Mouse (Mus musculus) megakaryocyte-erythroid progenitor cell, adult 5-6 weeks (primary cell): ENCODE data around the gene Rrp36. TPM values are rescaled to one million over a fixed set of nuclear protein-coding genes. Genes with fewer than 3 reads are reported as not detected.

Source experiments
- ATAC-seq: replicated peaks from 2 replicates; pipeline ENCODE4 v1.8.0; 2016; ENCODE audit warnings: mild to moderate bottlenecking, inconsistent platforms; ENCODE audit not compliant: severe bottlenecking, poor library complexity, low FRiP score, low TSS enrichment
- total RNA-seq, 2 experiments: library from RNA; stranded (forward) in 1 of 2; stranded (reverse) in 1 of 2; fragments of 200-1000, 215-1000 nt in 1 of 2; fragments of >200 nt in 1 of 2; fragmentation: Nextera tagmentation in 1 of 2; gene quantifications; 2 replicates each; pipeline ENCODE4 v1.2.3; 2014 to 2017

Gene Rrp36
- total RNA-seq, 2 experiments from 2014 or later, result 23.4 to 60.4 TPM

- ATAC-seq, result no peak
Observed at GRCm38 (mm10) chr17:46691390-46691789, 17.2 kb upstream of the Rrp36 start.

- ATAC-seq, result peak; percentile 92
Observed at GRCm38 (mm10) chr17:46690665-46691064, 16.5 kb upstream of the Rrp36 start.

GRCm38 (mm10) chr17:46685913-46686312, 11.8 kb upstream of the Rrp36 start:
- no peak for ATAC-seq

- no peak for ATAC-seq
Observed at GRCm38 (mm10) chr17:46682654-46683389, 8.7 kb upstream of the Rrp36 start.

GRCm38 (mm10) chr17:46681466-46682118, 7.4 kb upstream of the Rrp36 start:
- no peak for ATAC-seq

GRCm38 (mm10) chr17:46680760-46681373, 6.7 kb upstream of the Rrp36 start, which contains the start of gene Klhdc3:
TSS of gene Klhdc3 (minus strand) at chr17:46680914.
- ATAC-seq, result peak; percentile 95

- ATAC-seq, result no peak
Observed at GRCm38 (mm10) chr17:46679843-46680759, 5.9 kb upstream of the Rrp36 start.

- no peak for ATAC-seq
Observed at GRCm38 (mm10) chr17:46678911-46679310, 4.8 kb upstream of the Rrp36 start.

GRCm38 (mm10) chr17:46678416-46678815, 4.3 kb upstream of the Rrp36 start, which contains the start of gene Mea1:
TSS of gene Mea1 (plus strand) at chr17:46678793.
- no peak for ATAC-seq

- peak; percentile 11; the same call in 1 of the 2 replicates for ATAC-seq
Observed at GRCm38 (mm10) chr17:46674530-46675283, 555 bp upstream of the Rrp36 start.

GRCm38 (mm10) chr17:46669911-46670310, 4.2 kb downstream of the Rrp36 start:
- no peak for ATAC-seq

- no peak for ATAC-seq
Observed at GRCm38 (mm10) chr17:46667712-46668111, 6.4 kb downstream of the Rrp36 start.

- ATAC-seq, result no peak
Observed at GRCm38 (mm10) chr17:46662730-46663129, 11.4 kb downstream of the Rrp36 start.

GRCm38 (mm10) chr17:46661981-46662380, 12.2 kb downstream of the Rrp36 start:
- no peak for ATAC-seq

GRCm38 (mm10) chr17:46661351-46661750, 12.8 kb downstream of the Rrp36 start:
- no peak for ATAC-seq

GRCm38 (mm10) chr17:46656054-46656453, 18.1 kb downstream of the Rrp36 start:
- no peak for ATAC-seq

- ATAC-seq, result no peak
Observed at GRCm38 (mm10) chr17:46651755-46652547, 22.2 kb downstream of the Rrp36 start.

GRCm38 (mm10) chr17:46651292-46651691, 22.9 kb downstream of the Rrp36 start:
- ATAC-seq, result no peak
